Mouse (Mus musculus): ENCODE measurements at regions not wholly inside any gene's neighbourhood (a gene's known extent, or its start where the extent isn't known, plus 50 kb on each side); places are given as distances from the start of the nearest gene placed in this dataset.
A peak's percentile ranks its signal among the peaks of the same experiment; 100 is the strongest.

GRCm38 (mm10) chr10:111670666-111671065 is 164.6 kb downstream of the Phlda1 start:
- Histone ChIP-seq H3K4me3 (ENCODE audit: low read depth, low read length) (no peak overlapping the region), H3K4me1 (ENCODE audit: control insufficient read depth, insufficient read depth, low read length) (0 out of 2 replicates have a peak, but pooled peaks cover 3% of the 10 kb centered on the region), H3K27ac (ENCODE audit: low read depth, low read length) (no peak overlapping the region), H3K36me3 (ENCODE audit: control insufficient read depth, insufficient read depth, low read length) (no peaks in the 10 kb centered on the region), H3K9ac (ENCODE audit: low read length) (no peak overlapping the region), H3K4me2 (ENCODE audit: low read length) (no peak overlapping the region), H3K9me3 (replicated peaks; ENCODE audit: control insufficient read depth, low read length) (no peaks in the 10 kb centered on the region), H3K27me3 (replicated peaks; ENCODE audit: control insufficient read depth, insufficient read depth, low read length) (no peaks in the 10 kb centered on the region)
- no peak for ATAC-seq
- WGBS: 94% methylated on average over 14 of the region's 14 CpGs
- no peak for DNase-seq (ENCODE audit: low spot score)

- 0 out of 2 replicates have a peak, but pooled peaks cover 3% of the 10 kb centered on the region for H3K4me1 ChIP-seq (ENCODE audit: control insufficient read depth, insufficient read depth, low read length)
- H3K9me3 ChIP-seq (replicated peaks; ENCODE audit: control insufficient read depth, low read length): no peaks in the 10 kb centered on the region
- DNase-seq (ENCODE audit: low spot score) (no peak), ATAC-seq (no peak; the same call in 1 of the 2 replicates)
- no peak overlapping the region for H3K27ac ChIP-seq (ENCODE audit: low read depth, low read length)
- WGBS: 48% methylated on average over 12 of the region's 12 CpGs
- no peak overlapping the region for H3K4me2 ChIP-seq (ENCODE audit: low read length)
- H3K4me3 ChIP-seq (ENCODE audit: low read depth, low read length): no peak overlapping the region
- no peaks in the 10 kb centered on the region for H3K27me3 ChIP-seq (replicated peaks; ENCODE audit: control insufficient read depth, insufficient read depth, low read length)
- no peaks in the 10 kb centered on the region for H3K36me3 ChIP-seq (ENCODE audit: control insufficient read depth, insufficient read depth, low read length)
- H3K9ac ChIP-seq (ENCODE audit: low read length): no peak overlapping the region
These were observed 166.6 kb downstream of the Phlda1 start for GRCm38 (mm10) chr10:111672454-111673316.

GRCm38 (mm10) chr10:111673317-111673610 is 167.2 kb downstream of the Phlda1 start:
- Histone ChIP-seq H3K9ac (ENCODE audit: low read length) (no peak overlapping the region), H3K9me3 (replicated peaks; ENCODE audit: control insufficient read depth, low read length) (no peaks in the 10 kb centered on the region), H3K27ac (ENCODE audit: low read depth, low read length) (no peak overlapping the region), H3K4me1 (ENCODE audit: control insufficient read depth, insufficient read depth, low read length) (0 out of 2 replicates have a peak, but pooled peaks cover 3% of the 10 kb centered on the region), H3K36me3 (ENCODE audit: control insufficient read depth, insufficient read depth, low read length) (no peaks in the 10 kb centered on the region), H3K27me3 (replicated peaks; ENCODE audit: control insufficient read depth, insufficient read depth, low read length) (no peaks in the 10 kb centered on the region), H3K4me2 (ENCODE audit: low read length) (no peak overlapping the region), H3K4me3 (ENCODE audit: low read depth, low read length) (no peak overlapping the region)
- no peak for ATAC-seq
- no peak for DNase-seq (ENCODE audit: low spot score)

- no peaks in the 10 kb centered on the region for H3K36me3 ChIP-seq (ENCODE audit: control insufficient read depth, insufficient read depth, low read length)
- H3K27ac ChIP-seq (ENCODE audit: low read depth, low read length): no peak overlapping the region
- no peak overlapping the region for H3K4me2 ChIP-seq (ENCODE audit: low read length)
- DNase-seq (ENCODE audit: low spot score) (no peak), ATAC-seq (no peak)
- 51% methylated on average over 4 of the region's 4 CpGs for WGBS
- H3K4me3 ChIP-seq (ENCODE audit: low read depth, low read length): no peak overlapping the region
- H3K9me3 ChIP-seq (replicated peaks; ENCODE audit: control insufficient read depth, low read length): no peaks in the 10 kb centered on the region
- H3K4me1 ChIP-seq (ENCODE audit: control insufficient read depth, insufficient read depth, low read length): 0 out of 2 replicates have a peak, but pooled peaks cover 3% of the 10 kb centered on the region
- no peak overlapping the region for H3K9ac ChIP-seq (ENCODE audit: low read length)
- no peaks in the 10 kb centered on the region for H3K27me3 ChIP-seq (replicated peaks; ENCODE audit: control insufficient read depth, insufficient read depth, low read length)
These were observed 170.2 kb downstream of the Phlda1 start for GRCm38 (mm10) chr10:111676255-111676654.

GRCm38 (mm10) chr10:111680919-111681318 is 174.8 kb downstream of the Phlda1 start:
- H3K27ac ChIP-seq (ENCODE audit: low read depth, low read length): no peak overlapping the region
- DNase-seq (ENCODE audit: low spot score) (no peak), ATAC-seq (no peak)
- no peaks in the 10 kb centered on the region for H3K4me1 ChIP-seq (ENCODE audit: control insufficient read depth, insufficient read depth, low read length)
- H3K9ac ChIP-seq (ENCODE audit: low read length): no peak overlapping the region
- H3K27me3 ChIP-seq (replicated peaks; ENCODE audit: control insufficient read depth, insufficient read depth, low read length): no peaks in the 10 kb centered on the region
- WGBS: 93% methylated on average over 4 of the region's 4 CpGs
- no peak overlapping the region for H3K4me3 ChIP-seq (ENCODE audit: low read depth, low read length)
- no peak overlapping the region for H3K4me2 ChIP-seq (ENCODE audit: low read length)
- no peaks in the 10 kb centered on the region for H3K9me3 ChIP-seq (replicated peaks; ENCODE audit: control insufficient read depth, low read length)
- H3K36me3 ChIP-seq (ENCODE audit: control insufficient read depth, insufficient read depth, low read length): no peaks in the 10 kb centered on the region

- H3K36me3 ChIP-seq (ENCODE audit: control insufficient read depth, insufficient read depth, low read length): no peaks in the 10 kb centered on the region
- H3K4me2 ChIP-seq (ENCODE audit: low read length): no peak overlapping the region
- ATAC-seq (no peak), DNase-seq (ENCODE audit: low spot score) (no peak)
- 92% methylated on average over 10 of the region's 10 CpGs for WGBS
- no peaks in the 10 kb centered on the region for H3K27me3 ChIP-seq (replicated peaks; ENCODE audit: control insufficient read depth, insufficient read depth, low read length)
- no peaks in the 10 kb centered on the region for H3K9me3 ChIP-seq (replicated peaks; ENCODE audit: control insufficient read depth, low read length)
- H3K9ac ChIP-seq (ENCODE audit: low read length): no peak overlapping the region
- no peak overlapping the region for H3K4me3 ChIP-seq (ENCODE audit: low read depth, low read length)
- peaks cover 3% of the 10 kb centered on the region; the same call in 1 of the 2 replicates for H3K4me1 ChIP-seq (ENCODE audit: control insufficient read depth, insufficient read depth, low read length)
- H3K27ac ChIP-seq (ENCODE audit: low read depth, low read length): no peak overlapping the region
These were observed 178.6 kb downstream of the Phlda1 start for GRCm38 (mm10) chr10:111684409-111685346.

- DNase-seq (ENCODE audit: low spot score): peak; percentile 78
- Histone ChIP-seq H3K4me3 (ENCODE audit: low read depth, low read length) (no peak overlapping the region), H3K36me3 (ENCODE audit: control insufficient read depth, insufficient read depth, low read length) (no peaks in the 10 kb centered on the region), H3K9ac (ENCODE audit: low read length) (no peak overlapping the region), H3K4me1 (ENCODE audit: control insufficient read depth, insufficient read depth, low read length) (peaks cover 3% of the 10 kb centered on the region; the same call in 1 of the 2 replicates), H3K9me3 (replicated peaks; ENCODE audit: control insufficient read depth, low read length) (no peaks in the 10 kb centered on the region), H3K27ac (ENCODE audit: low read depth, low read length) (no peak overlapping the region), H3K4me2 (ENCODE audit: low read length) (no peak overlapping the region), H3K27me3 (replicated peaks; ENCODE audit: control insufficient read depth, insufficient read depth, low read length) (no peaks in the 10 kb centered on the region)
- peak; percentile 72 for ATAC-seq
- WGBS: 7% methylated on average over 5 of the region's 5 CpGs
These were observed 180.5 kb downstream of the Phlda1 start for GRCm38 (mm10) chr10:111686585-111686984.

- Histone ChIP-seq H3K9ac (ENCODE audit: low read length) (no peak overlapping the region), H3K27me3 (replicated peaks; ENCODE audit: control insufficient read depth, insufficient read depth, low read length) (no peaks in the 10 kb centered on the region), H3K36me3 (ENCODE audit: control insufficient read depth, insufficient read depth, low read length) (no peaks in the 10 kb centered on the region), H3K27ac (ENCODE audit: low read depth, low read length) (no peak overlapping the region), H3K4me3 (ENCODE audit: low read depth, low read length) (no peak overlapping the region), H3K4me2 (ENCODE audit: low read length) (no peak overlapping the region), H3K9me3 (replicated peaks; ENCODE audit: control insufficient read depth, low read length) (no peaks in the 10 kb centered on the region), H3K4me1 (ENCODE audit: control insufficient read depth, insufficient read depth, low read length) (peaks cover 3% of the 10 kb centered on the region; the same call in 1 of the 2 replicates)
- ATAC-seq: no peak
- 80% methylated on average over 10 of the region's 10 CpGs for WGBS
- DNase-seq (ENCODE audit: low spot score): no peak
These were observed 183.5 kb downstream of the Phlda1 start for GRCm38 (mm10) chr10:111689587-111689986.

Measured in forebrain, embryonic 14.5 days (tissue).